Mouse (Mus musculus) gastrocnemius, adult 8-10 months (tissue): ENCODE results near the gene Nme4. TPM values are rescaled to one million over a fixed set of nuclear protein-coding genes. Genes with fewer than 3 reads are reported as not detected.

ENCODE experiments used
- DNase-seq, 2 experiments: peaks; one replicate each; pipeline ENCODE4 v3.0.0; 2022; ENCODE audit warnings: low spot score in 2 of 2
- total RNA-seq, 4 experiments: library from RNA; stranded (reverse); gene quantifications; 2 replicates each; pipeline ENCODE4 v1.2.4; 2022

The Nme4 gene
- 1 to 10 TPM; 1.9 to 4.0 (median 2.8) TPM for total RNA-seq

- peak in 1 of 2 experiments; percentile 15 for DNase-seq
Measured at GRCm38 (mm10) chr17:26095121-26095740, at the start of gene Nme4. Gene Nme4, minus strand, starts transcription at chr17:26095602.

- no peak for DNase-seq
Measured at GRCm38 (mm10) chr17:26143386-26143785, 48.0 kb upstream of the Nme4 start.

- no peak for DNase-seq
Measured at GRCm38 (mm10) chr17:26142796-26143195, 47.4 kb upstream of the Nme4 start.

- peak; percentile 43 to 62 for DNase-seq
Measured at GRCm38 (mm10) chr17:26138901-26139381, 43.5 kb upstream of the Nme4 start.

- DNase-seq, result peak; percentile 88 to 91
Measured at GRCm38 (mm10) chr17:26138239-26138836, 42.9 kb upstream of the Nme4 start, which contains the start of gene Axin1. Gene Axin1, plus strand, starts transcription at chr17:26138688.

- DNase-seq, result no peak
Measured at GRCm38 (mm10) chr17:26137751-26138130, 42.3 kb upstream of the Nme4 start.

GRCm38 (mm10) chr17:26137106-26137750 lies 41.8 kb upstream of the Nme4 start:
- DNase-seq, result no peak

GRCm38 (mm10) chr17:26131856-26132853 lies 36.8 kb upstream of the Nme4 start:
- DNase-seq, result no peak

- DNase-seq, result no peak
Measured at GRCm38 (mm10) chr17:26131062-26131732, 35.8 kb upstream of the Nme4 start.

GRCm38 (mm10) chr17:26125226-26125625 lies 29.8 kb upstream of the Nme4 start:
- DNase-seq, result no peak

GRCm38 (mm10) chr17:26124560-26124959 lies 29.2 kb upstream of the Nme4 start:
- DNase-seq, result no peak

- peak; percentile 81 to 85 for DNase-seq
Measured at GRCm38 (mm10) chr17:26123267-26123684, 27.9 kb upstream of the Nme4 start, which contains the start of gene Mrpl28. Gene Mrpl28, plus strand, starts transcription at chr17:26123500.

GRCm38 (mm10) chr17:26122431-26123140 lies 27.2 kb upstream of the Nme4 start:
- DNase-seq, result no peak

GRCm38 (mm10) chr17:26119766-26120710 lies 24.6 kb upstream of the Nme4 start:
- peak in 1 of 2 experiments; percentile 36 for DNase-seq

GRCm38 (mm10) chr17:26116503-26117258 lies 21.3 kb upstream of the Nme4 start:
- DNase-seq, result no peak

- no peak for DNase-seq
Measured at GRCm38 (mm10) chr17:26115956-26116487, 20.6 kb upstream of the Nme4 start.

- DNase-seq, result no peak
Measured at GRCm38 (mm10) chr17:26115205-26115898, 19.9 kb upstream of the Nme4 start.
